Mouse (Mus musculus): ENCODE measurements around the gene Acnat1. TPM values are rescaled to one million over a fixed set of nuclear protein-coding genes. Genes with fewer than 3 reads are reported as not detected.

Gene Acnat1
- polyA plus RNA-seq (2012; rRNA removed) = not detected in 2 replicates

GRCm38 (mm10) chr4:49473435-49474100 lies at the start of gene Acnat1:
Gene Acnat1 (minus strand): TSS chr4:49473912.

GRCm38 (mm10) chr4:49520572-49521340 lies 47.0 kb upstream of the Acnat1 start, which contains the start of the genes Mrpl50 and Zfp189:
Gene Mrpl50 (minus strand): TSS chr4:49521093.
Gene Zfp189 (plus strand): TSS chr4:49521176.

GRCm38 (mm10) chr4:49506386-49506785 lies 32.7 kb upstream of the Acnat1 start, which contains the start of gene Baat:
Gene Baat (minus strand): TSS chr4:49506557.

GRCm38 (mm10) chr4:49407957-49408356 lies 65.8 kb downstream of the Acnat1 start, which contains the start of gene Acnat2:
Gene Acnat2 (minus strand): TSS chr4:49408151.

Other genes with a start within 250 kb of the Acnat1 start
- gene Acnat2, start 65.8 kb downstream of the Acnat1 start, polyA plus RNA-seq (2012; rRNA removed) = 0.09 TPM in 1 of 2 replicates, not detected in the other
- gene Baat, start 32.6 kb upstream of the Acnat1 start, polyA plus RNA-seq (2012; rRNA removed) = 0.07 TPM in 1 of 2 replicates, not detected in the other
- 1.3 and 1.5 TPM in 2 replicates for gene Mrpl50, start 47.2 kb upstream of the Acnat1 start, polyA plus RNA-seq (2012; rRNA removed)
- 1.1 and 1.3 TPM in 2 replicates for gene Zfp189, start 47.3 kb upstream of the Acnat1 start, polyA plus RNA-seq (2012; rRNA removed)
- 1.00 and 2.8 TPM in 2 replicates for gene Aldob, start 75.6 kb upstream of the Acnat1 start, polyA plus RNA-seq (2012; rRNA removed)
- 21.6 and 24.4 TPM in 2 replicates for gene Tmem246, start 124.0 kb upstream of the Acnat1 start, polyA plus RNA-seq (2012; rRNA removed)
- 18.7 and 21.6 TPM in 2 replicates for gene Rnf20, start 158.1 kb upstream of the Acnat1 start, polyA plus RNA-seq (2012; rRNA removed)
- gene Ppp3r2, start 208.1 kb upstream of the Acnat1 start, polyA plus RNA-seq (2012; rRNA removed) = not detected in 2 replicates

All from ovary, adult 2 months (tissue).